28 mouse cellular contexts compared by ENCODE assay signal in the genomic region with DNA sequence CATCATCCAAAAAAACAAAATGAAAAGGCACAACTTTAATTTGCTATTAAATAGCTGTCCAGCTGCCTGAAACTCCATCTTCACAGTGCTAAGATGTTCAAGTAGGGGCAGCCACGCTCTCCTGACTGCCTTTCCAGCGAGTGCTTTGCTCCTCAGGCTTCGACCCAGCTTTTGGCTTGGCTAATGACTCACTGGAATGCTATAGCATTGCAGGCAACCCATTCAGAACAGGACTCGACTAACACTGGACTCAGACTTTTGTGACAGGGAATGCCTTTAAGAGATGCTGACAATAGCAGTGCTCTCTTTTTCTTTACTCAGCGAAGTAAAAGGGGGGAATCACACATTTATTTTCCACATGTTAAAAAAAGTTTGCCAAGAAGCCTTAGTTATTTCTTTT. TPM values are rescaled to one million over a fixed set of nuclear protein-coding genes. Genes with fewer than 3 reads are reported as not detected.
DNase-seq lines count a peak whose midpoint lies in the region; ATAC-seq and TF ChIP-seq lines count a peak whose summit lies in the region.
"Had no signal": no experiment of that assay in that cellular context is flagged by ENCODE, and none has a peak within 500 bp of the region (broad histone marks: within the 10 kb centered on the region; RNA-seq: fewer than 3 reads in every experiment).

No protein-coding gene starts in this region.

- no peak overlapping the region for H3K4me2 ChIP-seq in kidney, embryonic 15.5 days
- H3K4me2 ChIP-seq: embryonic facial prominence, embryonic 13.5 days; forebrain, embryonic 12.5 days; forebrain, embryonic 15.5 days; heart, embryonic 12.5 days; heart, embryonic 15.5 days; hindbrain, embryonic 15.5 days had no signal

- peak overlapping the region; percentile 72 for H3K27ac ChIP-seq in gastrocnemius, adult 2 months
- H3K27ac ChIP-seq in kidney, embryonic 15.5 days: no peak overlapping the region
- H3K27ac ChIP-seq: embryonic facial prominence, embryonic 10.5 days; embryonic facial prominence, embryonic 13.5 days; forebrain, embryonic 12.5 days; forebrain, embryonic 15.5 days; heart, embryonic 15.5 days; hindbrain, embryonic 15.5 days had no signal

- no peak overlapping the region for H3K4me3 ChIP-seq in gastrocnemius, adult 2 months
- no peak overlapping the region for H3K4me3 ChIP-seq in kidney, embryonic 15.5 days (replicated peaks)
- H3K4me3 ChIP-seq: embryonic facial prominence, embryonic 10.5 days; embryonic facial prominence, embryonic 13.5 days; erythroblast, embryonic 14.5 days; forebrain, embryonic 12.5 days; forebrain, embryonic 15.5 days; heart, embryonic 12.5 days; heart, embryonic 15.5 days; hindbrain, embryonic 15.5 days had no signal

- TF ChIP-seq CTCF in gastrocnemius, adult 2 months (IDR thresholded peaks at IDR 0.05): no peak

- H3K9me3 ChIP-seq in kidney, embryonic 15.5 days (replicated peaks): no peaks in the 10 kb centered on the region
- H3K9me3 ChIP-seq: forebrain, embryonic 15.5 days; hindbrain, embryonic 15.5 days had no signal

- WGBS in kidney, embryonic 15.5 days: 68% methylated on average over 5 of the region's 5 CpGs

- H3K27me3 ChIP-seq in kidney, embryonic 15.5 days: no peaks in the 10 kb centered on the region
- H3K27me3 ChIP-seq: embryonic facial prominence, embryonic 13.5 days; forebrain, embryonic 12.5 days; forebrain, embryonic 15.5 days; heart, embryonic 12.5 days; heart, embryonic 15.5 days; hindbrain, embryonic 15.5 days; Patski had no signal

- intact Hi-C loops in gastrocnemius, adult 2 months (cut with DNase I): no loop called here

- H3K4me1 ChIP-seq in kidney, embryonic 15.5 days: no peaks in the 10 kb centered on the region
- H3K4me1 ChIP-seq: embryonic facial prominence, embryonic 10.5 days; forebrain, embryonic 12.5 days; forebrain, embryonic 15.5 days; hindbrain, embryonic 15.5 days had no signal

- H3K36me3 ChIP-seq in kidney, embryonic 15.5 days: peaks cover 33% of the 10 kb centered on the region

- peak; percentile 30 for DNase-seq in gastrocnemius, adult 2 months
- no peak for DNase-seq in gastrocnemius, adult 18-20 months (ENCODE audit: low spot score)
- DNase-seq in Muller cell, postnatal 12 days (ENCODE audit: inconsistent ontology term): peak; percentile 76
- peak; percentile 10 for DNase-seq in embryo, embryonic 10.5 days (ENCODE audit: low spot score)
- no peak for DNase-seq in layer of hippocampus, postnatal 10 days (ENCODE audit: low spot score in 2 of 2)
- DNase-seq: adrenal gland, adult 2 months; adrenal gland, postnatal 14 days; cerebellum, adult 11 months; cerebellum, adult 2 months; cerebellum, adult 9-11 months; cerebellum, postnatal 25 days; gastrocnemius, postnatal 14 days; heart, adult 11 months; heart, postnatal 10 days; heart, postnatal 36 days; kidney, adult 2 months had no signal

- ATAC-seq in kidney, embryonic 15.5 days (replicated peaks; ENCODE audit: low FRiP score): no peak
- ATAC-seq: CD4-positive, CD25-positive, alpha-beta regulatory T cell, adult 4 months; forebrain, embryonic 15.5 days; intestine, postnatal 0 days; Patski had no signal

- H3K9ac ChIP-seq in kidney, embryonic 15.5 days: no peak overlapping the region
- H3K9ac ChIP-seq: embryonic facial prominence, embryonic 13.5 days; forebrain, embryonic 12.5 days; forebrain, embryonic 15.5 days; heart, embryonic 12.5 days; heart, embryonic 15.5 days; hindbrain, embryonic 15.5 days had no signal

RNA-seq across cellular contexts. Expression of a gene that starts 24.9 kb away (rescaled TPM):
- total RNA-seq in gastrocnemius, adult 2 months (2021): 10 to 100 TPM; 42.9 to 53.6 TPM
- 10 to 100 TPM; 35.4 to 43.6 TPM for total RNA-seq in gastrocnemius, adult 18-20 months (2021)
- total RNA-seq in layer of hippocampus, postnatal 10 days (2021): 10 to 100 TPM; 18.7 to 19.3 TPM
- 7.1 and 9.2 TPM in 2 replicates for polyA plus RNA-seq in kidney, embryonic 15.5 days (2015; fragmentation: Nextera tagmentation; extraction: Ambion mirVana)

Comparison
In these comparisons a context has a peak if more than half of its experiments do, and no peak if none do; other contexts are left out.
1. DNase-seq: peak in gastrocnemius, adult 2 months (single experiment), Muller cell, postnatal 12 days (single experiment) and embryo, embryonic 10.5 days (single experiment); none in gastrocnemius, adult 18-20 months (single experiment) and layer of hippocampus, postnatal 10 days (0 of 2).